Mouse (Mus musculus) testis, adult 2 months (tissue): ENCODE measurements around the gene Idh3g.

ENCODE experiments used
- CTCF ChIP-seq: fragments of 200-500 bp; IDR thresholded peaks from 2 replicates; pipeline ENCODE4 v1.5.1; 2012; ENCODE audit warnings: low read depth, mild to moderate bottlenecking, inconsistent platforms, low read length, moderate library complexity; ENCODE audit not compliant: control insufficient read depth, insufficient read depth, insufficient replicate concordance
- POLR2A ChIP-seq: fragments of 200-500 bp; IDR thresholded peaks from 2 replicates; pipeline ENCODE4 v1.6.1; 2012; ENCODE audit warnings: low read depth, mild to moderate bottlenecking, inconsistent platforms, low read length, moderate library complexity; ENCODE audit not compliant: control insufficient read depth

DNA sequence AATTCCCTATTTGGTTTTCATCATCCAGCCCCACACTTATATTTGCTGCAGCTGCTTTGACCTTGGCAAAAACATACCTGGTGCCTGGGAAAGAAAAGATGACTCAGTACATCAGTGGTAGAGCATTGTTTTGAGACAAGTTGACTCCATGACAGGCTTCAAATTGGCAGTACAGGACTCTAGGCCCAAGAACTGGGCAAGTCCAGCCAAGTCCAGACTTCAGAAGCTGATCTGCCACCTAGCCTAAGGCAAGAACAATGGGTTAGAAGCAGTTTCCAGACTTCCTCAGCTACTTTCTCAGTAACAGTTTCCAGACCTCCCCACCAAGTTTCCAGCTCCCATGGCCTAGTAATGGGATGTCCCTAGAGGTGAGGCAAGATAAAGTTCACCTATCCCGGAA, 49.0 kb upstream of the Idh3g start:
- no peak for TF ChIP-seq CTCF
- no peak for TF ChIP-seq POLR2A
